Mouse (Mus musculus): Measurements from ENCODE around the gene Clmp.
A peak's percentile ranks its signal among the peaks of the same experiment; 100 is the strongest.
"Not testable (repeated sequence)": the region's sequence is repeated elsewhere in the genome, so short reads cannot be mapped to it uniquely, and the experiment has no call there.

Clmp gene

DNA sequence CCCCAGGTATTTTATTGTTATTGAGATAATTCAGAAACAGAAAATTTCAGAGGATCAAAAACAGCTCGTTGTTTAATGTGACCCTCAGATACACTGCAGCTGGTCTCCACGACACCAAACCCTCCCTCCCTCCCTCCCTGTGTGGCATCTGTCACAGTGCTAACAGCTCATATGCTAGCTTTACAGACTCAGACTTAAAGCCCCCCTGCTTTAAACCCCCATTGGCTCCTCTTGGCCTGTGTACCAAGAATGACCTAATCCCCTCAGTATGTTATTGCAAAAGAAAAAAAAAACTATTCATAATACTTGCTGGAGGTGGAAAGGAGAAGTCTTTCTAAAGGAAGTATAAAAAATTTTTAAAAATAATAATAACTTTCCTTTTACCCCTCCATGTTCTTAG is 46.5 kb downstream of the Clmp start:
- DNase-seq, result no peak

DNA sequence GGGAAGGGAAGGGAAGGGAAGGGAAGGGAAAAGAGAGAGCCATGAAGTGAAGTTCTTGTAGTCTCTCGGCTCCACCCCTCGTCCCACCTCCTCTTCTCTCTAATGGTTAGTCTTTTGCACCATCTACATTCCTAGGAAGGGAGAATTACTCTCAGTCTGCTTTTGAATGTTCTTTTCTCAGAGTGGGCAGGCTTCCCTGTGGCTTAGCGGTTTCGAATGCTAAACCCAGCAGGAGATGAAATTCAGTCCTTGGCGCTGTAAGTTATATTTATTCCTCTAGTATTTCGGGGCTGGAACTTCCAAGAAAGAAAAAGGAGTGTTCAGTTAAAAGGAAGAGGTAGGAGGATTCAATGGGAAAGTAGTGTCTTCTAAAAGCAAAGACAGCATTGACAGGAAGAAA is 51.4 kb downstream of the Clmp start:
- DNase-seq, result no peak

DNA sequence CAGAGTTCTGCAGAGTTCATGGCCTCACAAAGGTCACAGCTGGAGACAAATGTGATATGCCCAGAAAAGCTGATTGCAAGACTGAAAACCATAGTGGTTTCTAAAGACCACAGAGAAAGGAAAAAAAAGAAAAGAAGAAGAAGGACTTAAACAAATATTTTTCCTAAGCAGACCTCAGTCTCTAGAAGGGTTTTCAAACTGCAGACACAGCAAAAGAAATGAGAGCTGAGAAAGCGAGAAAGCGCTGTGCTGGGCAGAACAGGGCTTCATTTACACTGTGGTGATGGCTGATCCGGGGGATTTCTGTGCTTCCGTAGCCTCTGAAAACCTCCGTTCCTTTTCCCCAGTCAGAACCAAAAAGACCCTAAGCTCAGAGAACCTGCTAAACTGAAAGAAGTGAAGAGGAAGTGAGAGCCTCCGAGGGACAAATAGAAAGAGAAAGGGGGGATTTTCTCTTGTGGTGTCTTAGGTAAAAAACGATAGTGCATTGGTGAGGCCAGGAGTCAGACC is 57.8 kb downstream of the Clmp start:
- DNase-seq, result no peak

DNA sequence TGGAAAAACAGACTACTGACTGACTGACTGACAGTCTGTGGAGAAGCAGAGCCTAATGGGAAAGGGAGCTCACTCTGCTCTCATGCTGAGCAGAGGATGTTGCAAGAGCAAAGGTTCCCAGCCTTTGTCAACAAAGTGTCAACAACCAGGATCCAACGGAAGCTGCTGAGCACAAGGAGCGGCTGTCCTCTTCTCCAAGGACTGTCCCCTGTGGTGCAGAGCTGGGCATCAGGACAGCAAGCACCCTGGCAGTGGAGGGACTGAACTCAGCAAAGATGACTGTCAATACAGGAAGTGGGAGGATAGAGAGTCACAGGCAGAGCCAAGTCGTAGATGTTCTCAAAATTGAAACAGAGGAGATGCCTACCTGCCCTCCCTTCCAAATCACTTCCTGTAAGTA is 58.5 kb downstream of the Clmp start:
- no peak for DNase-seq

DNA sequence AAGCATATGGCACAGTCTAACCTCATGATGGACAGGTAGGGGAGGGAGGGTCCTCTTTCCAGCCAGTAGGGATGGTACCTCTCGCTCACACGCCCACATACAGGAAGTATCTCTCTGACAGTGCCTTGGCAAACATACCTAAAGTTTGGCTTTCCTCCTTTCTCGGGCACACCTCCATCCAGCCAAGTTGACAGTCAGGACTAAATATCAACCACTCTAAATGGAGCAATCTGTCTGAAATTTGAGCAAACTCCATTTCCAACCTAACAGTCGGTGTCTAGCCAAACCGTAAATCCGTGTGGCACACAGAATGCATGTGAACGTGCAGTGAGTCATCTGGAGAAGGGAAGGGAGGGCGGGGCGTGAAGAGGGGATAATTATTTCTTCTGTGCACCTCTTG is 61.0 kb downstream of the Clmp start:
- no peak for DNase-seq

DNA sequence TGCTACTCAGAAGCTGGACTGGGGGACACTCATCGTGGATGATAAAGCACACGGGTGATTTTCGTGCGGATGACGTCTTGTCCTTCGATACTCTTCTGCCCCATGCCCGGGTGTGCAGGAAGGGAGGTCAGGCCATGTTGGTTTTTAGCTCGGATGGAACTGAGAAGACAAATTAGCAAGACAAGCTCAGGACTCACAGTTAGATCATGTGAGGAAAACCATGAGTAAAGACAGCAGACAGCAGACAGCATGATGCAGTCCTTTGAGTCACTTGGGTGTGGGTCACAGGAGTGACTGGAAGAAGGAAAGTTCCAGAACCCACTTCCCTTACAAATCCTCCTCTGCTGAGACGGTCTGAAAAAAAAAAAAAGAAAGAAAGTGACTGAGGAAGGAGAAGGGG is 61.5 kb downstream of the Clmp start:
- DNase-seq, result no peak

DNA sequence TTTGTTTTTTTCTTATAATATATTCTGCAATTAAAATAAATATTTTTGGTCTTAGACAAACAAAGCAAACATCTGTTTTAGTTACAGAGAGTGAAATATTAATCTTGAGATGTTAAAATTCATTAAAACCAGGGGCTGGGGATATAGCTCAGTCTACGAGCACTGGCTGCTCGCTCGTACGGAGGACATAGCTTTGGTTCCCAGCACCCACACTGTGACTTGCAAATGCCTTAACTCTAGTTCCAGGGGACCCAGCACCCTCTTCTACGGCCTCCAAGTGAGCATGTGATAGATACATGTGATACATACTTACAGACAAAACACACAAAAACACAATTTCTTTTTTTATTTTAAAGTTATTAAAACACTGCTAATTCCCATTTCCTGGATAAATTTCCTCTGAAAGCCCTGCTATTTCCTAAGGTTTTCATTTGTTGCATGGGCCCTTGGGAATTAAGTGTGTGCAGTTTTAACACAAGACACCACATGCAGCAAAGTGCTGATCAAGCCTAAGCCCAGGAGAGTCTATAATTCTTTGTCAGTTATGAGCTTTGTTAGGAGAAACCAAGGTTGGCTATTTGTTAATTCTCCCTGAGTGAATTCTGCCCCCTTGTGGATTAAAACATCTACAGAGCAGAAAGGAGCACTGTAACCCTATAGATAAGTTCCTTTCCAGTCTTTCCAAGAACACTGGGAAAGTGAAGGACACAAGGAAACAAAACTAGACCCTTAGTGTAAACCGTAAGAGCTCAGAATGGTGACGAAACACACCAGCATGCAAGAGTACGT is 64.3 kb downstream of the Clmp start:
- no peak for DNase-seq

DNA sequence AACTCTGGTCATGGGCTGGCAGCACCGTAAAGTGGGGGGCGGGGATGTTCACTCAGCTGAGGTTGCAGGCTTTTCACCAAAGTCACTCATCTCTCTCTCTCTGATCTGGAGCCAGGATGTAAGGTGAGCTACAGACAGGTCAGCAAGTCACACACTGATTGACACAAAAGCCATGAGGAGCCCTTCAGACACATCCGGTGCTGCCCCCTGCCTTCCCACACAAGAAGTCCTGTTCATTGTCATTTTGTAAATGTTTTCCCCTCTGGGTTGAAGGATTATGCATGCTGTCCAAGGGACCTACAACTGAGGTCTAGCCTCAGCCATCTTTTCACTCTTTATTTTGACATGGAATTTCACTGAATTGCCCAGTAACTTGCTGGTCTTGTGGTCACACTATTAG is 66.0 kb downstream of the Clmp start:
- no peak for DNase-seq

DNA sequence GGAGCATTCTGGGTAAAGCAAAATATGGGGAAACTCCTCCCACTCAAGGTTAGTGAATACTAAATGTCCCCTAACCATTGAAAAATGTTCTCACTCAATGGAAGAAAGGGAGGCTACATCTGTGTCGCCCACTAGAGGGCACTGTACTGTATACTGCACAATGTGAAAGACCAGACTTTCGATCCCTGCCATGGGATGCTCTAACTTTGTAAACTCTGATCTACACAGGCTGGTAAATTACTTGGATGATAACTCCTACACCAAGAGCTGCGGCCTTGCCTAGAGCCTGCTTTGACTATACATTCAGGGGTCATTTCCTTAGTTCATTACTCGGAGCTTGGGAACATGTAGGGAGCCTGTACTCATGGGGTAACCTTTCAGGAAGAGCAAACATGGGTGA is 70.6 kb downstream of the Clmp start:
- DNase-seq, result peak; percentile 58

DNA sequence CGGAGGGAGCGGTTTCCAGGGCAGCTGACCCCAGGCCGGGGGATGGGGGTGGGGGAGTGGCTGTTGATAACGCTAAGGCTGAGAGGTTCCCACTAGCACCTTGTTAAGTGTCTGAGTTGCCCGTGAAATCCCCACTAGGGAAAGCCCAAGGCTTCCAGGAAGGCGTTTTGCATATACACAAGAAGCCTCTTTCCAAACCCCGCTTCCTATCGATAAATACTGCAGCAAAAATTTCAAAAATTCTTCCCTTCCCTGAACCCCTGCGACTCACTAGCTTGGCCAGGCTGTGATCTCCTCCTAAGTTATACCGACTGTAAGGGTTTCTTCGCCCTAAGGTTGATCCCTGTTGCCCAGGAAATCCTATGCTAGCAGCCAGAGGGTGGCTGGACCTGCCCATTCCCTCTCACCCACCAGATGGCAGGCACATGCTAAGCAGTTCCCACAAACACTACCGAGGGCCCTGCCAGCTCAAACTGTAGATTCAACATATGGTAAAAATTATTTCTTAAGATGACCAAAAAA is 71.4 kb downstream of the Clmp start:
- peak; percentile 42 for DNase-seq

DNA sequence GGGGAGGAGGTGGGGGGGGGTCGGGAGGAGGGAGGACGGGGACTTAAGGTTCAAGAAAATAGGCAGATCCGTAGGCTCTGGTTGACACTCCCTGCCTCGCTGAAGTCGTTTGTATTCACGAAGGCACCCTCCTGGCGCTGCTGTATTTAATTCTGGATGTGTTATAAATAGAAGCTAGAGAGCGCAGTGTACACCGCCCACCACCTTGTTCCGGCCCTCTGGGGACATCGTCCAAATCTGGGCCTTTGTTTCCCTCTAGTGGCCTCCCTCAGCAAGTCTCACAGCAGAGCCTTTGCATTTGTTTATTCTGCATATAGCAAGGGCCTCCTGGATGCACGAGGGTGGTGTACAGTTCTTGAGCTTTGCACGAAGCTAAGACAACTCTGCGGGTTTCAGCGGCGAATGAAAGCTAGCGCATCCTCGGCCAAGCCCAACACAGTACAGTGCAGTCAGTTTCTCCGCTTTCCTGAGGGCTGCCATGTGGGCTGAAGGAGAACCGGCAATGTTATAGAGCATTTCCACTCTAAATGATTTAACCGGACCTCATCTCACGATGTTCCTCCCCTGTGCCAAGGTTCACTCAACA is 72.0 kb downstream of the Clmp start:
- DNase-seq, result peak; percentile 62

DNA sequence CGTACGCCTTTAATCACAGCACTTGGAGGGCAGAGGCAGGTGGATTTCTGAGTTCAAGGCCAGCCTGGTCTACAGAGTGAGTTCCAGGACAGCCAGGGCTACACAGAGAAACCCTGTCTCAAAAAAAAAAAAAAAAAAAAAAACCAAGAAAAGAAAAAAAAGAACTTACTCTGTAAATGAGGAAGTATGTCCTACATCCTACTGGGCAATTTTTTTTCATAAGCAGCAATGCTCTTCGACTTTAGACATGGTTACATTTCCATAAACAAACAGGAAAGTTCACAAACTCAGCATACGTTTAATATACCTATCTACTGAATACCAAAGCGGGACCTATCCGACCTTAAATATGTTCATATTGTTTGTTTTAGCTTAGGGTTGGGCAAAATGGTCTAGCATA is 76.6 kb downstream of the Clmp start:
- DNase-seq, result no peak

DNA sequence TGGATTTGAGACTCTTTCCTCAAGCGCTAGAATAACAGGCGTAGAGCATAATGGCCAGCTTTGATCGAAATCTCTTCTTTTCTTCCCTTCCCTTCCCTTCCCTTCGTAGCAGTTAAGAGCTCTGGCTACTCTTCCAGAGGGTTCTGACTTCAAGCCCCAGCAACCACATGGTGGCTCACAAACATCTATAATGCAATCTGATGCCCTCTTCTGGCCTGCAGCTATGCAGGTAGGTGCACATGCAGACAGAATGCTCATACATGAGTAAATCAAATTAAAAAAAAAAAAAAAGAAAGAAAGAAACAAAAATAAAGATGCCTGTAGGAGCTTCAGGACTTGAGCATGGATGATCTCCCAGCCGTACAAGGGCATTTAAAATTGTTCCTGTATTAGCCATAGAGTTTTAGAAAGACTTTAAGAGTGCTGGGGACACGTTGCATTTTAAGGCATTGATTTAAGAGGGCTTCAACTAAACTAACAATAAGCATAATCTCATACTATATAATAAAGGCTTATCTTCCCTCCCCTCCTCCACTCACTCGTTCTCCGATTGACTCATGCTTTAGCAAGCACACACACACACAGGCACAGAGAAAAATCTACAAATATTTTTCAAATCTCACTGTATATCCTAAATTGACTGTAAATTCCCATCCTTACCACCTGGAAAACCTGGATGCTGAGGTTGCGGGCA is 79.3 kb downstream of the Clmp start:
- no peak for DNase-seq

DNA sequence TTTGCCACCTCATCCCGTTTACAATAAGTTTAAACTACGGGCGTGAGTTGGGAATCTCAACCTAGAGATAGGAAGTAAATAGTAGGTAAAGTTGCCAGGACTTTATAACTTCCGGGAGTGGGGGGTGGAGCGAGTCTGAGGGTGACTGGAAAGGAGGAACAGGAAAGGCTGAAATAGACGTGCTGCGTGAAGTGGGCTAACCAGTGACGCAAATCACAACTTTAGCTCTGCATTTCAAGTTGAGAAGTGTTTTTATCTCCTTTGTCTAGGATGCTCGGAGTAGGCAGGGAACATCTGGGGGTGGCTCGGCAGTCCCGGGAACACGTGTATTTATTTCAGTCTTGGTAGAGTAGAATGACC is 79.8 kb downstream of the Clmp start:
- no peak for DNase-seq

DNA sequence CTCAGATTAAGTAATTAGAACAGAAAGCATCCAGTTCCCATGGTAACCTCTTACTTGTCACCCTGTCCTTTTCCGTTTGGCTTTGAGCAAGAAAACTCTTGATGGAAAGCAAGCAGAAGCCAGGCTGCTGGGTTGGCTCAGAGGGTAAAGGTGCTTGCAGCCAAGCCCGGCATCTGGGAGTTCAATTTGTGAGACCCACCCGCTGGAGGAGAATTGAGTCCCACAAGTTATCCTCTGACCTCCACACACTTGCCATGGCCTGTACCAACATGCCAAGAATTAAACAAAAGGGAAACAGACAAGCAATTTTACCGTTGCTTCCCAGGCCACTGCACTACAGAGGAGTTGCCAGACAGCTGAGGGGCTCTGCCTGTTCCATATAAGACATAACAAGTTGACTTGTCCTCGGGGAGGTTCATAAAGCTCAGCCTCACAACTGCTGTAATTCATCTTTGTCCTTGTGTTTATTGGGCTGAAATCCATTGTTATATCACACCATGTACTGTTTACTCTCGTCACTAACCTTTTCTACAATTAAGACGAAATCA is 80.4 kb downstream of the Clmp start:
- no peak for DNase-seq

DNA sequence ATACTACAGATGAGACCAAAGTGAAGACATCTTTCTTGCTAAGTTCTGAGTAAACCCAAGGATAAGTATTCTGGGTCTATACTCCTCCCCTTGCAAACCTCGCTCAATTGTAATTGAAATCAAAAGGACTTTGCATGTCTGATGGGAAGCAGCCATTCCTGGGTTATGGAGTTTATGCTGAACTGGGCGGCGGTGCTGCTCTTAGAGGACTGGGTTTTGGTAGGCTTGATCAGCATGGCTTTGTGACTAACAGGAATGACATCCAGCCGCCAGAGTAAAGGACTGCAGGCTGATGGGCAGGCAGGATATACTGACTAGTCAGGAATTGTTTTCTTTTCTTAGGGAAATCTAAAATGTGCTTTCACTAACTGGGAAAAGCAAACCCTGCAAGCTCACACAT is 82.2 kb downstream of the Clmp start:
- DNase-seq, result no peak

DNA sequence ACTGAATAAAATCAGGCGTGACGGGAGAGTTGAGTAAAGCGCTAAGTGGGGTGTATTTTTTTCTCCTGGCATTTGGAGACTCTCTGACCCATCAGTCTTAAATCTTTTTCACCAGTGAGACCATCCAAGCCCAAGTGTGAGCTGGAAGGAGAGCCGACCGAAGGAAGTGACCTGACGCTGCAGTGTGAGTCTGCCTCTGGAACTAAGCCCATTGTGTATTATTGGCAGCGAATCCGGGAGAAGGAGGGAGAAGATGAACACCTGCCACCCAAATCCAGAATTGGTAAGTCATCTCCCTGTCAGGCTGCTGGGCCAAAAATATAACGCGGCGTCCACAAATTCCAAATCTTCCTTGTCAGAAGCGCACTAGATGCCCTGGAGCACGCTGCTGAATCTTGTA is 86.5 kb downstream of the Clmp start:
- no peak for DNase-seq

DNA sequence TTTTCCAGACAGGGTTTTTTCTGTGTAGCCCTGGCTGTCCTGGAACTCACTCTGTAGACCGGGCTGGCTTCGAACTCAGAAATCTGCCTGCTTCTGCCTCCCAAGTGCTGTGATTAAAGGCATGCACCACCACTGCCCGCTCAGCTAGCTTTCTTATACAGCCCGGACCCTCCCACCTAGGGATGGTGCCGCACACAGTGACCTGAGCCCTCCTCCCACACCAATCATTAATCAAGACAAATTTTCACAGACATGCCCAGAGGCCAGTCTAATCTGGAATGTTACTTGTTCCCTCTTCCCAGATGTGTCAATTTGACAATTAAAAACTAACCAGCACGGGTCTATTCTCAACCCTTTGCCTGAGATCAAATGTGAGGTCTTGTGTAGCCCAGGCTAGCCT is 87.4 kb downstream of the Clmp start:
- not testable (repeated sequence) for DNase-seq

DNA sequence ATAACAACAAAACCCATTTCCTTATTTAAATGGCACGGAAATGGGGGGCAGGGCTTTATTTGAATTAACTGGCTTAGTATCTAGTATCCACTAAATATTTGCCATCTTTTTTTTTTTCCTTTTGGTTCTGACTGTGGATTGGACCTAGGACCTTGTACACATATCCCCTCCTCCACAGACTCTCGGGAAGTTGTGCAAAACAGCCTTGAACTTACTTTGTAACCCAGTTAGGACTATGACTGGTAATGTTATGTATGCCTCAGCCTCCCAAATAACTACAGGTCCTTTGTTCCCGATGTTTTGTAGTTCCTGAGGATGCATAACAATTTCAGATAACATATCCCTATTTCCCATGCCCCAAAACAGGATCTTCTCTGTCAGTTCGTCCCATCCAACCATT is 88.1 kb downstream of the Clmp start:
- DNase-seq, result no peak

DNA sequence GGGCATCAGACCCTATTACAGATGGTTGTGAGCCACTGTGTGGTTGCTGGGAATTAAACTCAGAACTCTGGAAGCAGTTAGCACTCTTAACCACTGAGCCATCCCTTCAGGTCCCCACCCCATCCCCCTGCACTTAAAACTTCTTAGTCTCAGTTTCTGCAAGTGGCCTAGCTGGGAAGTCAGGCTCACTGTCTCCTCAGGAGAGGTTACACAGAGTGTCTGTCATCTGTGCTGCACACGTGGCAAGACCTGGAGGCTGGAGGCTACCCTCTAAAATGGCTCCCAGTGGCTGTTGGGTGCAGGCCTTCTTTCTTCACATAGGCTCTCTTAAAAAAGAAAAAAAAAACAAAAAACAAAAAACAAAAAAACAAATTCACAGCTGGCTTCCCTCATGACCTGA is 90.3 kb downstream of the Clmp start:
- DNase-seq, result no peak

DNA sequence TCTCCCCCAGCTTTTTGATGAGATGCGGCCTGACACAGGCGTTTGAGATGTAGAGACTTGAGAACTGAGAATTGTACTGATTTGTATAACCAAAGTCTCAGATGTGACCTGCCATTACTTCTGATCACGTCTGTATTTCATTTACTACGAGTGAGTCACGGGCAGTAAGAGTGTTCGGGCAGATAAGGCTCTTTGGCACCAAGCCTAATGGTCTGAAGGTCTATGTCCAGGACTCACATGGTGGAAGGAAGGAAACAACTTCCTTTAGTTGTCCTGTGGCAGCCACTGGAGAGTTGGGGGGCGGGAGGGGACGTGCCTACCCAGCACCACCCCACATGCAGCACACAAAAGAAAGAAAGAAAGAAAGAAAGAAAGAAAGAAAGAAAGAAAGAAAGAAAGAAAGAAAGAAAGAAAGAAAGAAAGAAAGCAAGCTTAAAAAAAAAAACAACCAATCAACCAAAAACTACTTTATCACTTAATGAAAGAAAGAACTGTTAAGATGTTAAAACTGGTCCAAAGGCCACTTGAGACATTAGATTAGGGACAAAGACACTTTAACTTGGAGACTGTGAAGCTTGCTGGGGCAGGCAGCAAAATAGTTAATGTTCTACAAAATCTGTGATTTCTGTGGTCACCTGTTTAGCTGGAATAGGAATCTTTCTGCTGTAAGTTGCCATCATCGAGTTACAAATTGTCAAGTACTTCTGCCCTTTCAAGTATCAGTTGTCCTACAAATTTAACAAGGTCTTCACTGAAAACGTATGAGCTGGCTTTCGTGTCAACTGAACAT is 90.9 kb downstream of the Clmp start:
- DNase-seq, result no peak

DNA sequence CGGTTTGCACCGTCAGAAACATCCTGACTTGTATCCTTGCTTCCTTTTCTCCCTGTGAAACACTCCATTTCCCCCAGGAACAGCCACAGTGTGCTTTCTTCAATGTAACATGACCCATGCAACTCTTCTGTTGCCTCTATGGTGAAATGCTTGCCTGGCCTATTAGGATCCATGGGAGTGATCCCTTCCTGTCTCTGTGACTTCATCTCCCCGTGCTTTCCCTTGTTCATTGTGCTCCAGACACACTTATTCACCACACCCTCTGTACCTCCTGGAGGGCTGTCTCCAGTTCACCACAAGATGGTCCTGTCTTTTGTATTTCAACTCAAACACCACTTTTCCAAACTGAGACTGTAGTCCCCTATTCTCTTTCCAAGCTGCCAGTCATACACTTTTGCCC is 94.3 kb downstream of the Clmp start:
- no peak for DNase-seq
